Mouse (Mus musculus): ENCODE measurements around the gene AU021092. TPM values are rescaled to one million over a fixed set of nuclear protein-coding genes. Genes with fewer than 3 reads are reported as not detected.
A peak's percentile ranks its signal among the peaks of the same experiment; 100 is the strongest.

The AU021092 gene
- polyA plus RNA-seq, 1 experiment, result 139 TPM

DNA sequence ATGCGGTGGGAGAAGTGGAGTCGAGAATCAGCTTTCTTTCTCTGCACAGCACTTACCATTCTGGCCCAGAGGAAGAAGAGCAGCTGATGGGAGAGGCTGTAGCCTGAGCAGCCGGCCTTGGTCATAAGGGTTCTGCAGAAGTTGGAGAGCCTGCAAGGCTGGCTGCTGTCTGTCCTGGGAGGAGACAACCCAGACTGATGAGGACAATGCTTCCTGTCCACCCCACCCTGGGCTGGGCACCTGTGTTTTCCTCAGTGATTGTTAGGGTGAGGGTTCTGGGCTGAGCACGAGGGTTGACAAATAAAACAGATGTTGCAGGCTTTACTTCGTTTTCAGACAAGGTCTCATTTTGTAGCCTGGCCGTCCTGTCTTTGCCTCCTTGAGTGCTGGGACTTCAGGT lies 5.4 kb downstream of the AU021092 start:
- H3K4me3 ChIP-seq (replicated peaks; ENCODE audit: extremely low read depth, low read depth, low read length), result no peak overlapping the region
- WGBS, result 44% methylated on average over 6 of the region's 6 CpGs
- DNase-seq, result no peak
- no peaks in the 10 kb centered on the region for H3K4me1 ChIP-seq (ENCODE audit: control insufficient read depth, insufficient read depth, low read length)
- TF ChIP-seq POLR2A (IDR thresholded peaks at IDR 0.05; ENCODE audit: borderline replicate concordance, extremely low read depth, low read depth, low read length), result no peak
- TF ChIP-seq CTCF (IDR thresholded peaks at IDR 0.05; ENCODE audit: insufficient read depth, low read length), result no peak

- TF ChIP-seq CTCF (IDR thresholded peaks at IDR 0.05; ENCODE audit: insufficient read depth, low read length), result no peak
- 90% methylated on average over 2 of the region's 2 CpGs for WGBS
- no peaks in the 10 kb centered on the region for H3K4me1 ChIP-seq (ENCODE audit: control insufficient read depth, insufficient read depth, low read length)
- no peak overlapping the region for H3K4me3 ChIP-seq (replicated peaks; ENCODE audit: extremely low read depth, low read depth, low read length)
- no peak for DNase-seq
Observed at GRCm38 (mm10) chr16:5214126-5214525, 8.0 kb downstream of the AU021092 start.

DNA sequence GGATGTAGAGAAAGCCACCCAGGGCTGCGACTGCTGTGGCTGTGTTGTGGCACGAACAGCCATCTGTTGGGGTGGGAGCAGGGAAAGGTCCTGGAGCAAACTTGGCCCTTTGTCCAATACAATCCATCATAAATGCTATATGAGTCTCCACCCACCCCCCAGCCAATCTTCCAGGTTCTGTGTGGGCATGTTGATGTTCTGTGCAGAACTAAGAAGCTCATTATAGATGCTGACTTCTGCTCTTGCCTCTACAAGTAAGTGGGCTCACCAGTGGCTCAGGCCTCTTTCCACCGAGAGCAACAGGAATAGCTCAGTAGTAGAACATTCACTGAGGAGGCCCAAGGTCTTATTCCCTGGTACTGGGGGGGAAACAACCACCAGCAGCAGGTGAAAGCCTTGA lies 9.9 kb downstream of the AU021092 start:
- 86% methylated on average over 3 of the region's 3 CpGs for WGBS
- no peak overlapping the region for H3K4me3 ChIP-seq (replicated peaks; ENCODE audit: extremely low read depth, low read depth, low read length)
- TF ChIP-seq CTCF (IDR thresholded peaks at IDR 0.05; ENCODE audit: insufficient read depth, low read length) (no peak), POLR2A (IDR thresholded peaks at IDR 0.05; ENCODE audit: borderline replicate concordance, extremely low read depth, low read depth, low read length) (no peak)

DNA sequence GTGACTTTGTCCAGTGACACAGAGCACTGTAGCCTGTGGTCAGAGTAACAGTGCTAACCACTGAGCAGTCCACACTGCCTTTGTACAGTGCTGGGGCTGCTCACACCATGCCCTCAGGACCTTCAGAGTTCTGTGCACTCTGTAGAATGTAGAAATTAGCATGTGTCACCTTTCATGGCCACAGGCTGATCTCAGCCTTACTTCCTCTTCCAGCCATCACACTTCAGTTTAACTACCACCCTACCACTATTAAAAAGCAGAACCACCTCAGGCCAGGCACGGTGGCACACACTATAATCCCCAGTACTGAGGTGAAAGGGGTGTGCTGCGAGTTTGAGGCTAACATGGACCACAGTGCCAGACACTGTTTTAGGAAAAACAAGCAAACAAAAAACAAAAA lies 11.7 kb downstream of the AU021092 start:
- Histone ChIP-seq H3K4me3 (replicated peaks; ENCODE audit: extremely low read depth, low read depth, low read length) (no peak overlapping the region), H3K4me1 (ENCODE audit: control insufficient read depth, insufficient read depth, low read length) (no peaks in the 10 kb centered on the region)
- WGBS, result 71% methylated on average over 2 of the region's 2 CpGs
- DNase-seq, result no peak
- TF ChIP-seq CTCF (IDR thresholded peaks at IDR 0.05; ENCODE audit: insufficient read depth, low read length), result no peak
- TF ChIP-seq POLR2A (IDR thresholded peaks at IDR 0.05; ENCODE audit: borderline replicate concordance, extremely low read depth, low read depth, low read length), result no peak

More for the DNA sequence above, 9.9 kb downstream of the AU021092 start:
- no peaks in the 10 kb centered on the region for H3K4me1 ChIP-seq (ENCODE audit: control insufficient read depth, insufficient read depth, low read length)
- no peak for DNase-seq

GRCm38 (mm10) chr16:5206051-5206450 lies 16.0 kb downstream of the AU021092 start:
- 71% methylated on average over 5 of the region's 5 CpGs for WGBS
- Histone ChIP-seq H3K4me3 (replicated peaks; ENCODE audit: extremely low read depth, low read depth, low read length) (no peak overlapping the region), H3K4me1 (ENCODE audit: control insufficient read depth, insufficient read depth, low read length) (no peaks in the 10 kb centered on the region; the same call in 1 of the 2 replicates)
- no peak for DNase-seq
- TF ChIP-seq POLR2A (IDR thresholded peaks at IDR 0.05; ENCODE audit: borderline replicate concordance, extremely low read depth, low read depth, low read length) (no peak), CTCF (IDR thresholded peaks at IDR 0.05; ENCODE audit: insufficient read depth, low read length) (no peak)

DNA sequence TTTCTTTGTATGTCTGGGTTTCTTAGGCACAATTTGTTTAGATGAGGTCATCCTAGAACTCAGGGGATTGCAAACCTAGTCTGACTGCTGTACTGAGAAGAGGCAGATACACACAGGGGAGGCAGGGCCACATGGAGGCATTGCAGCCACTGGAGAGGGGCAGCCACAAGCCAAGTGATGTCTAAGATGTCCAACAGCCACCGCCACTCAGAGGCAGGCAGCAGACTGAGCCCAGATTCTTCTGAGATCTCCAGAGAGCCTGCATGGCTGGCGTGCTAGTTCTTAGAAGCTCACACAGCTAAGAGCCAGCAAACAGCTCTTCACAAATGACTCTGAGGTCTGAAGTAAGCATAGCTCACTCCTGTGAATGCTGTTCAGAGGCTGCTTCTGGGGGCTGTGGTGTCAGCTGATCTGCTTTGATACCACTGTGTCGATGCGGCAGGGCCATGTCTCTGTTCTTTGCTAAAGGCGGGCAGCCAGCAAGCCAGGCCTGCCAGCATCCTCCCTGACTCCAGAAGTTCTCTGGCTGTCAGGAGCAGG lies 16.6 kb downstream of the AU021092 start:
- no peak for DNase-seq
- Histone ChIP-seq H3K4me3 (replicated peaks; ENCODE audit: extremely low read depth, low read depth, low read length) (no peak overlapping the region), H3K4me1 (ENCODE audit: control insufficient read depth, insufficient read depth, low read length) (no peaks in the 10 kb centered on the region; the same call in 1 of the 2 replicates)
- TF ChIP-seq CTCF (IDR thresholded peaks at IDR 0.05; ENCODE audit: insufficient read depth, low read length), result no peak
- no peak for TF ChIP-seq POLR2A (IDR thresholded peaks at IDR 0.05; ENCODE audit: borderline replicate concordance, extremely low read depth, low read depth, low read length)
- 87% methylated on average over 5 of the region's 5 CpGs for WGBS

- WGBS, result 3% methylated on average over 40 of the region's 40 CpGs
- Histone ChIP-seq H3K4me3 (replicated peaks; ENCODE audit: extremely low read depth, low read depth, low read length) (peak within 1 kb of the TSS; percentile 83), H3K4me1 (ENCODE audit: control insufficient read depth, insufficient read depth, low read length) (no peaks in the 10 kb centered on the region; the same call in 1 of the 2 replicates)
- TF ChIP-seq CTCF (IDR thresholded peaks at IDR 0.05; ENCODE audit: insufficient read depth, low read length), result no peak
- TF ChIP-seq POLR2A (IDR thresholded peaks at IDR 0.05; ENCODE audit: borderline replicate concordance, extremely low read depth, low read depth, low read length), result no peak; the same call in 1 of the 2 replicates
- peak; percentile 72 for DNase-seq
Observed at GRCm38 (mm10) chr16:5203668-5204433, 18.2 kb downstream of the AU021092 start, which contains the start of gene Nagpa. Nagpa (minus strand) TSS chr16:5204012.

DNA sequence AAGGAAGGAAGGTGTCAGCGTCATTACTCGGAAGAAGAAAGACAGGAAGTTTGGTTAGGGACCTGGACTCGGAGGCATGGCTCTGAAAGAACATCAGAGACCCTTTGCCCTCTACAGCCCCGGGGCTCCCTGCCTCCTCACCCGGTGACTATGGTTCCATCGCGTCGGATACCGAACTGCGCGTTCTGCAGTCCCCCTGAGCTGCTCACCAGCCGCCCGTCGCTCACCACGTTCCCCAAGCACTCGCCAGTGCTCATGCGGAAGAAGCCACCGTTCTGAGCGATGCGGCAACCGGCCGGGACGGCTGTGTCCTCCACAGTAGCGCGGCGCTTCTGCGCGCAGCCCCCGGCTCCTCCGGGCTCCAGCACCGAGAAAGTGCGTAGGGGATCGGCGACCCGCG lies 18.9 kb downstream of the AU021092 start:
- Histone ChIP-seq H3K4me3 (replicated peaks; ENCODE audit: extremely low read depth, low read depth, low read length) (peak overlapping the region; percentile 83), H3K4me1 (ENCODE audit: control insufficient read depth, insufficient read depth, low read length) (no peaks in the 10 kb centered on the region; the same call in 1 of the 2 replicates)
- TF ChIP-seq POLR2A (IDR thresholded peaks at IDR 0.05; ENCODE audit: borderline replicate concordance, extremely low read depth, low read depth, low read length) (no peak), CTCF (IDR thresholded peaks at IDR 0.05; ENCODE audit: insufficient read depth, low read length) (no peak)
- under 1% methylated on average over 36 of the region's 36 CpGs for WGBS
- peak; percentile 35 for DNase-seq

DNA sequence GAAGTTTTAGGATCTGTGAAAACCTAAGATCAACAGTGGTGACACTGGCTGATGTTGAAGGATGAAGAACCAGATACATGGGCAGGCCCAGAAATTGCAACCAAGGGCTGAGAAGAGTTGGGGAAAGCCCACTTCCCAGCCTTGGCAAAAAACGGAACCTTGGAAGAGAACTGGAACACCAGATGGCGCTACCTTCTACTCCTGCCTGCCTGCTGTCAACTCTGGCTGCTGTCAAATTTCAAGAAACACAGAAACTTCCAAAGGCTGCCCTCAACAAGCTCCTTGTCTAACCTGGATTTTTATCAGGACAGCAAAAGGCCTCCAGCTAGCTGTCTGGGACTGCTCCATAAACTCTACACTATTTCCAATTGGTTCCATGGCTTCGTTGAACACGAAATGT lies 19.4 kb downstream of the AU021092 start:
- peak; percentile 59 for DNase-seq
- no peak for TF ChIP-seq POLR2A (IDR thresholded peaks at IDR 0.05; ENCODE audit: borderline replicate concordance, extremely low read depth, low read depth, low read length)
- TF ChIP-seq CTCF (IDR thresholded peaks at IDR 0.05; ENCODE audit: insufficient read depth, low read length), result peak; percentile 80
- WGBS, result 11% methylated on average over 4 of the region's 4 CpGs
- H3K4me1 ChIP-seq (ENCODE audit: control insufficient read depth, insufficient read depth, low read length), result no peaks in the 10 kb centered on the region; the same call in 1 of the 2 replicates
- H3K4me3 ChIP-seq (replicated peaks; ENCODE audit: extremely low read depth, low read depth, low read length), result peak overlapping the region; percentile 83

- no peak for TF ChIP-seq POLR2A (IDR thresholded peaks at IDR 0.05; ENCODE audit: borderline replicate concordance, extremely low read depth, low read depth, low read length)
- peak; percentile 73 for TF ChIP-seq CTCF (IDR thresholded peaks at IDR 0.05; ENCODE audit: insufficient read depth, low read length)
- peak; percentile 34 for DNase-seq
- no peaks in the 10 kb centered on the region for H3K4me1 ChIP-seq (ENCODE audit: control insufficient read depth, insufficient read depth, low read length)
- no peak overlapping the region for H3K4me3 ChIP-seq (replicated peaks; ENCODE audit: extremely low read depth, low read depth, low read length)
- 20% methylated on average over 6 of the region's 6 CpGs for WGBS
Observed at GRCm38 (mm10) chr16:5195080-5195479, 27.0 kb downstream of the AU021092 start.

All from lung, adult 2 months (tissue).